Mouse (Mus musculus): ENCODE data around the gene Ttc4. TPM values are rescaled to one million over a fixed set of nuclear protein-coding genes. Genes with fewer than 3 reads are reported as not detected.

Gene Ttc4
- polyA plus RNA-seq, 1 experiment from 2014 or later = 63.7 TPM

DNA sequence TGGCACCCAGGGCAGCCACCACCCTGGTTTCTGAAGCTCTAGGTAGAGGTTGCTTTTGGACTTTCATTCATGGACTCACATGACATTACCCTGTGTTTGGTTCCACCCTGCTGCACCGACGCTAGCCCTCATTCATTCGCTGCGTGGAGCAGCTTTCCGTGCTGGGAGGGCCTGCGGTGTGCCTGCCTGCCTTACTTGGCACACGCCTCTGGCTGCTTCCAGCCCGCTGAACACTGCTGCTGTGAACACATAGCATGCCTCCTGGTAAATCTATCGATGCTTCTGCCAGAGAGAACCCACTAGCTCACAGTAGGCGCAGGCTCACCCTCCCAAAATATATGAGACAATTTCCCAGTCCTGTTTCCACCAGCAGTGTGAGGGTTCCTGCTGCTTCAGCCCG, 25.7 kb upstream of the Ttc4 start:
- no peaks in the 10 kb centered on the region for H3K9me3 ChIP-seq (replicated peaks; ENCODE audit: low read length)
- DNase-seq (ENCODE audit: low spot score) (peak; percentile 41), ATAC-seq (replicated peaks; ENCODE audit: low FRiP score, low read depth) (peak; percentile 57)
- TF ChIP-seq CTCF (IDR thresholded peaks at IDR 0.05; ENCODE audit: low read depth) = no peak
- no peak overlapping the region for H3K27ac ChIP-seq
- no peaks in the 10 kb centered on the region for H3K4me1 ChIP-seq (replicated peaks; ENCODE audit: insufficient read depth, low read length)
- no peaks in the 10 kb centered on the region for H3K36me3 ChIP-seq (ENCODE audit: insufficient read depth, low read length)
- no peak overlapping the region for H3K4me3 ChIP-seq (replicated peaks; ENCODE audit: low read depth, low read length)
- no peaks in the 10 kb centered on the region for H3K27me3 ChIP-seq (ENCODE audit: insufficient read depth, low read length)
- no peak overlapping the region for H3K9ac ChIP-seq (ENCODE audit: low read depth, low read length)
- H3K4me2 ChIP-seq (ENCODE audit: low read length) = no peak overlapping the region
- WGBS = 37% methylated on average over 11 of the region's 11 CpGs

DNA sequence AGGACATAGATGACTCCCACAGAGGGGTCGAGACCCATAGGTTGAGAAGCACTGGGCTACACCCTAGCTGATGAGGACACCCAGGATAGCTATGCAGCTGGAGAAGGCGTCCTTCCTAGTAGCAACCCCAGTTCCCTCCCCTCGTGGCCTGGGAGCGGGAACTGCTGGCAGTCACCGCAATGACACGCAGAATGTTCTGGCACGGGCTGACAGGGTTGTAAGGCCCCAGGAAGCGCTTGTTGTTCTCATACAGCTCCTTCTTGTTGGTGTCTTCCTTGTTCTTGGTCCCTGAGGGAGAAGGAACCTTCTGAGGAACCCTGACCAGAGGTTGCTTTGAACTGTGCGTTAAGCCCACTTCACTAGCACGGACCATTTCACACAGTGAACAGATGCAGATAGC, 25.2 kb upstream of the Ttc4 start:
- H3K9ac ChIP-seq (ENCODE audit: low read depth, low read length) = no peak overlapping the region
- no peak for TF ChIP-seq CTCF (IDR thresholded peaks at IDR 0.05; ENCODE audit: low read depth)
- DNase-seq (ENCODE audit: low spot score) (no peak), ATAC-seq (replicated peaks; ENCODE audit: low FRiP score, low read depth) (no peak)
- H3K9me3 ChIP-seq (replicated peaks; ENCODE audit: low read length) = no peaks in the 10 kb centered on the region
- H3K27ac ChIP-seq = no peak overlapping the region
- WGBS = 71% methylated on average over 10 of the region's 10 CpGs
- no peaks in the 10 kb centered on the region for H3K27me3 ChIP-seq (ENCODE audit: insufficient read depth, low read length)
- H3K4me2 ChIP-seq (ENCODE audit: low read length) = no peak overlapping the region
- H3K36me3 ChIP-seq (ENCODE audit: insufficient read depth, low read length) = no peaks in the 10 kb centered on the region
- H3K4me3 ChIP-seq (replicated peaks; ENCODE audit: low read depth, low read length) = no peak overlapping the region
- H3K4me1 ChIP-seq (replicated peaks; ENCODE audit: insufficient read depth, low read length) = no peaks in the 10 kb centered on the region

DNA sequence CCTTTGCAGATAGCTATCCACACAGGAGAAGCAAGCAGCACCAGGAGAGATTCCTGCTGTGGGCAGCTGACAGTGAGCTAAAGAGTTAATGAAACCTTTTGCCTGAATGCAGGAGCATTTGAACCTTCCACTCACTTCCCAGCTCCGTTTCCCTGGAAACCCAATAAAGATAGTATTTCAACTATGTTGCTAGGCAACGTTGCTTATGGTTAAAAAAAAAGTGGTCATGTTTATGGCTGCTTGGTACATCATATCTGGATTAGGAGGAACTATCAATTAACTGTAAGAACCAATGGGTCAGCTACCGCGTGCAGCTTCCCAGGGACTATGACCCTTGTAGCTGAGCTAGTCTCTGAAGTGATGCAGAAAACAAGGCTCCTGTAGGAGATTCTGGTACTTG, 22.1 kb upstream of the Ttc4 start:
- no peak overlapping the region for H3K4me2 ChIP-seq (ENCODE audit: low read length)
- no peak overlapping the region for H3K9ac ChIP-seq (ENCODE audit: low read depth, low read length)
- no peaks in the 10 kb centered on the region for H3K9me3 ChIP-seq (replicated peaks; ENCODE audit: low read length)
- no peak for DNase-seq (ENCODE audit: low spot score)
- WGBS = 19% methylated on average over 4 of the region's 4 CpGs
- H3K36me3 ChIP-seq (ENCODE audit: insufficient read depth, low read length) = no peaks in the 10 kb centered on the region
- ATAC-seq (replicated peaks; ENCODE audit: low FRiP score, low read depth) = no peak
- TF ChIP-seq CTCF (IDR thresholded peaks at IDR 0.05; ENCODE audit: low read depth) = no peak
- no peaks in the 10 kb centered on the region for H3K27me3 ChIP-seq (ENCODE audit: insufficient read depth, low read length)
- no peak overlapping the region for H3K4me3 ChIP-seq (replicated peaks; ENCODE audit: low read depth, low read length)
- H3K4me1 ChIP-seq (replicated peaks; ENCODE audit: insufficient read depth, low read length) = no peaks in the 10 kb centered on the region
- no peak overlapping the region for H3K27ac ChIP-seq

DNA sequence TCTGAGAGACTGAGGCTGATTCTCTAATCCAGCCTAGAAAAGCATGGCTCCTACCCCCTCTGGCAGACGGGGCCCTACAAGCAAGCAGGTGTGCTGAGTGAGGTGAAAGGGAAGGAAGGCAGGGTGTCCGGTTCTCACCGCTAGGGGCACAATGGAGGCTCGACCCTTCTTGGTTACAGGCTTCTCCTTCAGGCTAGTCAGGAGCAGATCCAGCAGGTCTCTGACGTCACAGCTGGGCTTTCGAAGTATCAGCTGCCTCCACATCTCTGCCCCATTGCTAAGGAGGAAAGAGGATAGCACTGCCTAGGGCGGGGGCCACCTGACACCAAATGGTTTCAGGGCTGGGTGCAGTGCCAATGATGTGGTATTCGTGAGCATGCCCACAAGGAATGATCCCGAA, 21.2 kb upstream of the Ttc4 start:
- DNase-seq (ENCODE audit: low spot score) (peak; percentile 75), ATAC-seq (replicated peaks; ENCODE audit: low FRiP score, low read depth) (peak; percentile 71)
- Histone ChIP-seq H3K4me3 (replicated peaks; ENCODE audit: low read depth, low read length) (no peak overlapping the region), H3K4me1 (replicated peaks; ENCODE audit: insufficient read depth, low read length) (no peaks in the 10 kb centered on the region), H3K27ac (no peak overlapping the region), H3K27me3 (ENCODE audit: insufficient read depth, low read length) (no peaks in the 10 kb centered on the region), H3K9me3 (replicated peaks; ENCODE audit: low read length) (no peaks in the 10 kb centered on the region), H3K9ac (ENCODE audit: low read depth, low read length) (no peak overlapping the region), H3K4me2 (ENCODE audit: low read length) (no peak overlapping the region), H3K36me3 (ENCODE audit: insufficient read depth, low read length) (no peaks in the 10 kb centered on the region)
- peak; percentile 78 for TF ChIP-seq CTCF (IDR thresholded peaks at IDR 0.05; ENCODE audit: low read depth)
- WGBS = 10% methylated on average over 9 of the region's 9 CpGs

DNA sequence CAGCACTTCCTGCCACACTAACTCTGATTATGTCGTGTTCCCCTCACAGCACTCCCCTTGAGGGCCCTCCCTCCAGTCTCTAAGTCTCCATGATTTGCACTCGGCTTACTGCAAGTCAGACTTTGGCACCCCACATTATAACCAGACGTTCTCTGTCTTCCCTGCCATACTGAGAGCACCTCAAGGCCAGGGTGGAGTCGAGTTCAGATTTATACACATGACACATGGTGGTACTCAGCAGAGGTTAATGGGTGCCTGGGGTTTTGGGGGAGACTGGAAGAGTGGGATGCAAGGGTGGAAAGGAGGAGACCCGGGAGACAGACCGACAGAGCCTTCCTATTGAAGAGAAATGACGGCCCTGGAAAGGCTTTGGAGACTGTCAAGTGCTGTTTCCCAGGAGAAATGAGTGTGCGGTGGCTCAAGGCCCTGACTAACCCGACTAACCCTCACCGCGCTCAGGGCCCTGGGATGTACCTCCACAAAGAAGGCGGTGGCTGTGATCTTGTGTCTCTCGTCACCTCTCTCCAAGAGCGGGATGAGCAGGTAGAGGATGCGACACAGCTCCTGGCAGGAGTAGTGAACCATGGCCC, 15.2 kb upstream of the Ttc4 start:
- Histone ChIP-seq H3K4me3 (replicated peaks; ENCODE audit: low read depth, low read length) (no peak overlapping the region), H3K4me2 (ENCODE audit: low read length) (no peak overlapping the region), H3K4me1 (replicated peaks; ENCODE audit: insufficient read depth, low read length) (no peaks in the 10 kb centered on the region), H3K36me3 (ENCODE audit: insufficient read depth, low read length) (no peaks in the 10 kb centered on the region), H3K9me3 (replicated peaks; ENCODE audit: low read length) (no peaks in the 10 kb centered on the region), H3K27me3 (ENCODE audit: insufficient read depth, low read length) (no peaks in the 10 kb centered on the region), H3K9ac (ENCODE audit: low read depth, low read length) (no peak overlapping the region), H3K27ac (no peak overlapping the region)
- DNase-seq (ENCODE audit: low spot score) (no peak), ATAC-seq (replicated peaks; ENCODE audit: low FRiP score, low read depth) (no peak)
- 74% methylated on average over 15 of the region's 15 CpGs for WGBS
- TF ChIP-seq CTCF (IDR thresholded peaks at IDR 0.05; ENCODE audit: low read depth) = no peak

DNA sequence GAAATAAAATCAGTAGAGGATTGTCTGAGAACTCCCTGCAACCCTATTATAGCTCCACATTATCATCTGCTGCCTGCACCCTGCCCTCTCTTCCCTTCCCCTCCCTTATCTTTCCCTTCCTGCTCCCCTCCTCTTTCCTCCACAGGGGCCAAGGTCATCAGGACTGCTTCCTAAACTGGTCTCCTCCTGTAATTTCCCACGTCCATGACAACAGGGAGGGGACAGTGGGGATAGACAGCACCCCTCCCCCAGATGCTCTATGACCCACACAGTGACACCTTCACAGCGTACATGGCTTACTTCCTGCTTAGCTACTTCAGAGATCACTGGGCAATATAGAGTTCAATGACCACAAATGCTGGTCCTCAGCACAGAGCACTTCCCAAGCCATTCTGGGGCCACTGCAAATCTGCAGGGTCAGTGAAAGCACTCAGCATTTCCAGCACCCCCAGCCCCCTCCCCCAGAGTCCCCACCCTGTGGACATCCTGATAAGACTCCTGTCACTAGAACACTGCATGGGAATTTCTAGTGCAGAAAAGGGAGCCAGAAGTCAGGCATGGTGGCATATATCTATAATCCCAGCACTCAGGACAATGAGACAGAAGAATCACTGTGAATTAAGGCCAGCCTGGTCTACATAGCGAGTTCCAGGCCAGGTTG, 10.0 kb upstream of the Ttc4 start:
- ATAC-seq (replicated peaks; ENCODE audit: low FRiP score, low read depth) = no peak; the same call in 1 of the 2 replicates
- no peaks in the 10 kb centered on the region for H3K27me3 ChIP-seq (ENCODE audit: insufficient read depth, low read length)
- WGBS = 33% methylated on average over 3 of the region's 3 CpGs
- no peak overlapping the region for H3K4me2 ChIP-seq (ENCODE audit: low read length)
- H3K4me1 ChIP-seq (replicated peaks; ENCODE audit: insufficient read depth, low read length) = no peaks in the 10 kb centered on the region
- no peak overlapping the region for H3K4me3 ChIP-seq (replicated peaks; ENCODE audit: low read depth, low read length)
- H3K27ac ChIP-seq = no peak overlapping the region
- no peaks in the 10 kb centered on the region for H3K36me3 ChIP-seq (ENCODE audit: insufficient read depth, low read length)
- DNase-seq (ENCODE audit: low spot score) = peak; percentile 20
- no peak for TF ChIP-seq CTCF (IDR thresholded peaks at IDR 0.05; ENCODE audit: low read depth)
- no peak overlapping the region for H3K9ac ChIP-seq (ENCODE audit: low read depth, low read length)
- H3K9me3 ChIP-seq (replicated peaks; ENCODE audit: low read length) = no peaks in the 10 kb centered on the region
